Mouse (Mus musculus) neural tube, embryonic 11.5 days (tissue): ENCODE measurements around the gene Ddx19a. TPM values are rescaled to one million over a fixed set of nuclear protein-coding genes. Genes with fewer than 3 reads are reported as not detected.

Experiments used
- ATAC-seq: fragments of 200-750 bp; cut with Nextera tagmentation; 2 replicates; pipeline ENCODE4 v1.8.0; 2017; ENCODE audit warnings: moderate number of reproducible peaks, mild to moderate bottlenecking, moderate TSS enrichment, moderate library complexity; ENCODE audit not compliant: insufficient read depth, low FRiP score, low TSS enrichment
- DNase-seq: peaks from one replicate; pipeline ENCODE4 v3.0.0-alpha.2; 2015; ENCODE audit warnings: low spot score
- H3K27ac ChIP-seq: fragments of 300-500 bp; sonication (generic); 2 replicates; pipeline ENCODE4 v1.5.1; 2014; ENCODE audit warnings: low read depth, mild to moderate bottlenecking, low read length
- H3K27me3 ChIP-seq: fragments of 300-500 bp; sonication (generic); 2 replicates; pipeline ENCODE4 v1.6.1; 2014; ENCODE audit warnings: mild to moderate bottlenecking, low read length, mixed read lengths; ENCODE audit not compliant: control insufficient read depth, insufficient read depth
- H3K36me3 ChIP-seq: fragments of 300-500 bp; sonication (generic); 2 replicates; pipeline ENCODE4 v1.6.1; 2014; ENCODE audit warnings: mild to moderate bottlenecking, low read length, moderate library complexity, mixed read lengths; ENCODE audit not compliant: control insufficient read depth, insufficient read depth
- H3K4me1 ChIP-seq: fragments of 300-500 bp; sonication (generic); 2 replicates; pipeline ENCODE4 v1.6.1; 2014; ENCODE audit warnings: low read length, mixed read lengths; ENCODE audit not compliant: control insufficient read depth, insufficient read depth
- H3K4me2 ChIP-seq: fragments of 300-500 bp; sonication (generic); 2 replicates; pipeline ENCODE4 v1.6.1; 2014; ENCODE audit warnings: low read depth, mild to moderate bottlenecking, moderate library complexity
- H3K4me3 ChIP-seq: fragments of 300-500 bp; sonication (generic); 2 replicates; pipeline ENCODE4 v1.5.1; 2014; ENCODE audit warnings: low read depth, low read length
- H3K9ac ChIP-seq: fragments of 300-500 bp; sonication (generic); 2 replicates; pipeline ENCODE4 v1.6.1; 2014; ENCODE audit warnings: mild to moderate bottlenecking, low read length
- H3K9me3 ChIP-seq: fragments of 300-500 bp; sonication (generic); 2 replicates; pipeline ENCODE4 v1.6.1; 2016; ENCODE audit warnings: low read length; ENCODE audit not compliant: control insufficient read depth
- WGBS: fragments of 180-500 bp; shearing (Covaris S2); extraction: QIAGEN DNeasy Blood & Tissue Kit; methylation state at CpG from one replicate; pipeline ENCODE4 v1.1.7; 2014; 5-methylcytosine and 5-hydroxymethylcytosine counted together
- polyA plus RNA-seq: library from polyadenylated mRNA; unstranded; fragments of >200 nt; fragmentation: Nextera tagmentation; extraction: Ambion mirVana; gene quantifications from 2 replicates; pipeline ENCODE4 v1.2.1, GENCODE M21; 2014

Ddx19a gene
- 33.7 and 34.3 TPM in 2 replicates for polyA plus RNA-seq

GRCm38 (mm10) chr8:110997547-110998531, at the start of gene Ddx19a:
Gene Ddx19a, minus strand, starts transcription at chr8:110997800.
- H3K27me3 ChIP-seq: no peaks in the 10 kb centered on the region
- H3K27ac ChIP-seq: 0 out of 2 replicates have a peak within 1 kb of the TSS, but pooled peaks have one; percentile 53
- ATAC-seq: peak; percentile 92
- H3K36me3 ChIP-seq: no peaks in the 10 kb centered on the region
- H3K9me3 ChIP-seq: no peaks in the 10 kb centered on the region
- H3K9ac ChIP-seq: peak within 1 kb of the TSS; percentile 74
- H3K4me2 ChIP-seq: peak within 1 kb of the TSS; percentile 79
- peak; percentile 91 for DNase-seq
- 3% methylated on average over 58 of the region's 58 CpGs for WGBS
- H3K4me1 ChIP-seq: peaks cover 5% of the 10 kb centered on the region
- peak within 1 kb of the TSS; percentile 87 for H3K4me3 ChIP-seq

- Histone ChIP-seq H3K9me3 (no peaks in the 10 kb centered on the region), H3K27ac (no peak overlapping the region), H3K4me3 (no peak overlapping the region), H3K4me2 (no peak overlapping the region), H3K9ac (no peak overlapping the region), H3K27me3 (no peaks in the 10 kb centered on the region), H3K36me3 (peaks cover 47% of the 10 kb centered on the region), H3K4me1 (no peaks in the 10 kb centered on the region)
- no peak for ATAC-seq
- DNase-seq: no peak
- 50% methylated on average over 2 of the region's 2 CpGs for WGBS
Observed at GRCm38 (mm10) chr8:111044003-111044734, 46.6 kb upstream of the Ddx19a start.

- no peaks in the 10 kb centered on the region for H3K27me3 ChIP-seq
- no peak overlapping the region for H3K4me2 ChIP-seq
- H3K9me3 ChIP-seq: no peaks in the 10 kb centered on the region
- H3K4me3 ChIP-seq: no peak overlapping the region
- no peak overlapping the region for H3K9ac ChIP-seq
- no peak for ATAC-seq
- peaks cover 50% of the 10 kb centered on the region for H3K36me3 ChIP-seq
- 97% methylated on average over 19 of the region's 19 CpGs for WGBS
- H3K4me1 ChIP-seq: no peaks in the 10 kb centered on the region
- H3K27ac ChIP-seq: no peak overlapping the region
- DNase-seq: no peak
Observed at GRCm38 (mm10) chr8:111042546-111042945, 44.9 kb upstream of the Ddx19a start.

- no peaks in the 10 kb centered on the region for H3K27me3 ChIP-seq
- H3K36me3 ChIP-seq: peaks cover 17% of the 10 kb centered on the region
- 95% methylated on average over 15 of the region's 15 CpGs for WGBS
- no peaks in the 10 kb centered on the region for H3K9me3 ChIP-seq
- no peak overlapping the region for H3K4me2 ChIP-seq
- no peak overlapping the region for H3K4me3 ChIP-seq
- H3K9ac ChIP-seq: no peak overlapping the region
- DNase-seq (no peak), ATAC-seq (no peak)
- peaks cover 11% of the 10 kb centered on the region for H3K4me1 ChIP-seq
- H3K27ac ChIP-seq: no peak overlapping the region
Observed at GRCm38 (mm10) chr8:111036591-111036990, 39.0 kb upstream of the Ddx19a start.

- DNase-seq (peak; percentile 56), ATAC-seq (peak; percentile 18)
- Histone ChIP-seq H3K4me1 (peaks cover 11% of the 10 kb centered on the region), H3K27ac (no peak overlapping the region), H3K27me3 (no peaks in the 10 kb centered on the region), H3K9ac (peak overlapping the region; percentile 74), H3K4me2 (peak overlapping the region; percentile 71), H3K36me3 (peaks cover 9% of the 10 kb centered on the region), H3K9me3 (no peaks in the 10 kb centered on the region), H3K4me3 (peak overlapping the region; percentile 69)
- WGBS: 20% methylated on average over 12 of the region's 12 CpGs
Observed at GRCm38 (mm10) chr8:111034276-111034675, 36.7 kb upstream of the Ddx19a start.

- Histone ChIP-seq H3K27ac (peak overlapping the region; percentile 72), H3K9me3 (no peaks in the 10 kb centered on the region), H3K4me1 (peaks cover 11% of the 10 kb centered on the region), H3K36me3 (0 out of 2 replicates have a peak, but pooled peaks cover 3% of the 10 kb centered on the region), H3K9ac (peak overlapping the region; percentile 74), H3K4me3 (peak overlapping the region; percentile 69), H3K27me3 (no peaks in the 10 kb centered on the region), H3K4me2 (peak overlapping the region; percentile 71)
- DNase-seq (peak; percentile 95), ATAC-seq (peak; percentile 100)
- WGBS: 6% methylated on average over 37 of the region's 37 CpGs
Observed at GRCm38 (mm10) chr8:111033482-111034215, 36.0 kb upstream of the Ddx19a start.

- Histone ChIP-seq H3K9me3 (no peaks in the 10 kb centered on the region), H3K4me2 (peak within 1 kb of the TSS; percentile 71), H3K27ac (peak within 1 kb of the TSS; percentile 72), H3K4me1 (peaks cover 11% of the 10 kb centered on the region), H3K4me3 (peak within 1 kb of the TSS; percentile 69), H3K36me3 (0 out of 2 replicates have a peak, but pooled peaks cover 3% of the 10 kb centered on the region), H3K27me3 (no peaks in the 10 kb centered on the region), H3K9ac (peak within 1 kb of the TSS; percentile 74)
- 94% methylated on average over 7 of the region's 7 CpGs for WGBS
- DNase-seq (no peak), ATAC-seq (no peak)
Observed at GRCm38 (mm10) chr8:111032916-111033315, 35.3 kb upstream of the Ddx19a start, which contains the start of gene Aars. Gene Aars, plus strand, starts transcription at chr8:111033144.

GRCm38 (mm10) chr8:111031572-111031971, 34.0 kb upstream of the Ddx19a start, which contains the start of gene Ddx19b:
Gene Ddx19b, minus strand, starts transcription at chr8:111031751.
- no peak for ATAC-seq
- Histone ChIP-seq H3K4me2 (no peak within 1 kb of the TSS), H3K9me3 (no peaks in the 10 kb centered on the region), H3K9ac (no peak within 1 kb of the TSS), H3K27ac (no peak within 1 kb of the TSS), H3K4me3 (no peak within 1 kb of the TSS), H3K36me3 (no peaks in the 10 kb centered on the region), H3K4me1 (peaks cover 11% of the 10 kb centered on the region), H3K27me3 (no peaks in the 10 kb centered on the region)
- no peak for DNase-seq
- WGBS: 95% methylated on average over 19 of the region's 19 CpGs
